Mouse (Mus musculus): ENCODE data around the gene Pip4k2b. TPM values are rescaled to one million over a fixed set of nuclear protein-coding genes. Genes with fewer than 3 reads are reported as not detected.

Pip4k2b gene
- polyA plus RNA-seq, 1 experiment from 2014 or later, result 2.3 TPM

GRCm38 (mm10) chr11:97733689-97734088 lies 10.8 kb downstream of the Pip4k2b start:
- Histone ChIP-seq H3K27ac (ENCODE audit: low read depth) (no peak overlapping the region), H3K36me3 (ENCODE audit: insufficient read depth) (peaks cover 35% of the 10 kb centered on the region; the same call in 1 of the 2 replicates), H3K4me1 (ENCODE audit: insufficient read depth) (no peaks in the 10 kb centered on the region), H3K27me3 (ENCODE audit: insufficient read depth, low read length) (no peaks in the 10 kb centered on the region), H3K4me2 (no peak overlapping the region), H3K9ac (no peak overlapping the region), H3K4me3 (ENCODE audit: low read depth, low read length) (no peak overlapping the region), H3K9me3 (ENCODE audit: low read depth, low read length) (no peaks in the 10 kb centered on the region)
- no peak for ATAC-seq (ENCODE audit: insufficient read depth)
- DNase-seq, result peak; percentile 23
- WGBS, result 32% methylated on average over 10 of the region's 10 CpGs
- TF ChIP-seq CTCF (IDR thresholded peaks at IDR 0.05; ENCODE audit: low read depth), result no peak

GRCm38 (mm10) chr11:97728730-97729129 lies 15.8 kb downstream of the Pip4k2b start:
- Histone ChIP-seq H3K27me3 (ENCODE audit: insufficient read depth, low read length) (no peaks in the 10 kb centered on the region), H3K36me3 (ENCODE audit: insufficient read depth) (peaks cover 77% of the 10 kb centered on the region), H3K4me3 (ENCODE audit: low read depth, low read length) (no peak overlapping the region), H3K4me2 (no peak overlapping the region), H3K27ac (ENCODE audit: low read depth) (no peak overlapping the region), H3K9me3 (ENCODE audit: low read depth, low read length) (no peaks in the 10 kb centered on the region), H3K9ac (no peak overlapping the region), H3K4me1 (ENCODE audit: insufficient read depth) (no peaks in the 10 kb centered on the region)
- DNase-seq (no peak), ATAC-seq (ENCODE audit: insufficient read depth) (no peak)
- TF ChIP-seq CTCF (IDR thresholded peaks at IDR 0.05; ENCODE audit: low read depth), result no peak
- 77% methylated on average over 7 of the region's 7 CpGs for WGBS

- Histone ChIP-seq H3K4me1 (ENCODE audit: insufficient read depth) (no peaks in the 10 kb centered on the region), H3K36me3 (ENCODE audit: insufficient read depth) (peaks cover 81% of the 10 kb centered on the region), H3K9me3 (ENCODE audit: low read depth, low read length) (no peaks in the 10 kb centered on the region), H3K27ac (ENCODE audit: low read depth) (no peak overlapping the region), H3K27me3 (ENCODE audit: insufficient read depth, low read length) (no peaks in the 10 kb centered on the region), H3K4me2 (no peak overlapping the region), H3K9ac (no peak overlapping the region), H3K4me3 (ENCODE audit: low read depth, low read length) (no peak overlapping the region)
- WGBS, result 78% methylated on average over 7 of the region's 7 CpGs
- no peak for TF ChIP-seq CTCF (IDR thresholded peaks at IDR 0.05; ENCODE audit: low read depth)
- ATAC-seq (ENCODE audit: insufficient read depth) (no peak), DNase-seq (no peak)
Measured at GRCm38 (mm10) chr11:97728311-97728710, 16.2 kb downstream of the Pip4k2b start.

- Histone ChIP-seq H3K36me3 (ENCODE audit: insufficient read depth) (peaks cover 92% of the 10 kb centered on the region), H3K9me3 (ENCODE audit: low read depth, low read length) (no peaks in the 10 kb centered on the region), H3K27ac (ENCODE audit: low read depth) (no peak overlapping the region), H3K9ac (no peak overlapping the region), H3K4me3 (ENCODE audit: low read depth, low read length) (no peak overlapping the region), H3K27me3 (ENCODE audit: insufficient read depth, low read length) (no peaks in the 10 kb centered on the region), H3K4me1 (ENCODE audit: insufficient read depth) (no peaks in the 10 kb centered on the region), H3K4me2 (no peak overlapping the region)
- TF ChIP-seq CTCF (IDR thresholded peaks at IDR 0.05; ENCODE audit: low read depth), result no peak
- ATAC-seq (ENCODE audit: insufficient read depth), result no peak
- peak; percentile 45 for DNase-seq
- WGBS, result 76% methylated on average over 7 of the region's 7 CpGs
Measured at GRCm38 (mm10) chr11:97723709-97724108, 20.8 kb downstream of the Pip4k2b start.

GRCm38 (mm10) chr11:97721338-97721737 lies 23.2 kb downstream of the Pip4k2b start:
- DNase-seq (no peak), ATAC-seq (ENCODE audit: insufficient read depth) (no peak)
- Histone ChIP-seq H3K9me3 (ENCODE audit: low read depth, low read length) (no peaks in the 10 kb centered on the region), H3K4me2 (no peak overlapping the region), H3K9ac (no peak overlapping the region), H3K36me3 (ENCODE audit: insufficient read depth) (peaks cover 94% of the 10 kb centered on the region), H3K4me3 (ENCODE audit: low read depth, low read length) (no peak overlapping the region), H3K27me3 (ENCODE audit: insufficient read depth, low read length) (no peaks in the 10 kb centered on the region), H3K27ac (ENCODE audit: low read depth) (no peak overlapping the region), H3K4me1 (ENCODE audit: insufficient read depth) (no peaks in the 10 kb centered on the region)
- WGBS, result 86% methylated on average over 4 of the region's 4 CpGs
- no peak for TF ChIP-seq CTCF (IDR thresholded peaks at IDR 0.05; ENCODE audit: low read depth)

GRCm38 (mm10) chr11:97719041-97719440 lies 25.5 kb downstream of the Pip4k2b start:
- H3K27ac ChIP-seq (ENCODE audit: low read depth), result no peak overlapping the region
- ATAC-seq (ENCODE audit: insufficient read depth) (no peak), DNase-seq (no peak)
- no peak overlapping the region for H3K4me2 ChIP-seq
- H3K36me3 ChIP-seq (ENCODE audit: insufficient read depth), result peaks cover 84% of the 10 kb centered on the region
- 83% methylated on average over 4 of the region's 4 CpGs for WGBS
- TF ChIP-seq CTCF (IDR thresholded peaks at IDR 0.05; ENCODE audit: low read depth), result no peak
- no peaks in the 10 kb centered on the region for H3K27me3 ChIP-seq (ENCODE audit: insufficient read depth, low read length)
- no peaks in the 10 kb centered on the region for H3K4me1 ChIP-seq (ENCODE audit: insufficient read depth)
- no peak overlapping the region for H3K9ac ChIP-seq
- H3K4me3 ChIP-seq (ENCODE audit: low read depth, low read length), result no peak overlapping the region
- no peaks in the 10 kb centered on the region for H3K9me3 ChIP-seq (ENCODE audit: low read depth, low read length)

- Histone ChIP-seq H3K4me1 (ENCODE audit: insufficient read depth) (no peaks in the 10 kb centered on the region), H3K4me3 (ENCODE audit: low read depth, low read length) (no peak overlapping the region), H3K4me2 (no peak overlapping the region), H3K9me3 (ENCODE audit: low read depth, low read length) (no peaks in the 10 kb centered on the region), H3K9ac (no peak overlapping the region), H3K27ac (ENCODE audit: low read depth) (no peak overlapping the region), H3K27me3 (ENCODE audit: insufficient read depth, low read length) (no peaks in the 10 kb centered on the region), H3K36me3 (ENCODE audit: insufficient read depth) (peaks cover 84% of the 10 kb centered on the region)
- ATAC-seq (ENCODE audit: insufficient read depth) (no peak), DNase-seq (no peak)
- no peak for TF ChIP-seq CTCF (IDR thresholded peaks at IDR 0.05; ENCODE audit: low read depth)
- 74% methylated on average over 15 of the region's 15 CpGs for WGBS
Measured at GRCm38 (mm10) chr11:97718281-97718860, 26.1 kb downstream of the Pip4k2b start.
